Mouse (Mus musculus): ENCODE measurements around the gene Mcur1.

DNA sequence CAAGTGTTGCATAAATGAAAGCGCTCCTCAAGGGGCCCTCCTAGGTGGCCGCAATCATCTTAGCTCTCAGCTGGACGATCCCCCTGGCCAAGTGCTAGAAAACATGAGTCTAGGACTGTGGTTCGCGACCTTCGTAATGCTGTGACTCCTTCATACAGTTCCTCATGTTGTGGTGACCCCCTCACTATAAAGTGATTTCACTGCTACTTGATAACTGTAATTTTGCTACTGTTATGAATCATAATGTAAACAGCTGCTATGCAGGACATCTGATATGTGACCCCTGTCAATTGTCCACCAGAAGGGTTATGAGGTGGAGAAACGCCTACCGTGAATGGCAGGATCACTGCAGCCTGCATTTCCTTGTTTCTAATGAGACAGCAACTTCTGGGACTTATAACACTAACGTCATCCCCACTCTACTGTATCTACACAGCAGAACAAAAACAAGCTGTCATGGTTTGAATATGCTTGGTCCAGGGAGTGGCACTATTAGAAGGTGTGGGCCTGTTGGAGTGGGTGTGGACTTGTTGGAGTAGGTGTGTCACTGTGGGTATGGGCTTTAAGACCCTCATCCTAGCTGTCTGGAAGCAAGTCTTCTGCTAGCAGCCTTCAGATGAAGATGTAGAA lies 3.0 kb downstream of the Mcur1 start:
- TF ChIP-seq CTCF (IDR thresholded peaks at IDR 0.05; ENCODE audit: insufficient read depth, low read depth, low read length) (no peak), POLR2A (IDR thresholded peaks at IDR 0.05; ENCODE audit: insufficient read depth, low read depth, low read length) (no peak)

Data from olfactory bulb, adult 2 months (tissue).